Mouse (Mus musculus): ENCODE results near the gene Mcu. TPM values are rescaled to one million over a fixed set of nuclear protein-coding genes. Genes with fewer than 3 reads are reported as not detected.
A peak's percentile ranks its signal among the peaks of the same experiment; 100 is the strongest.

Gene Mcu
- polyA plus RNA-seq, 1 experiment from 2014 or later, result 65.2 TPM

DNA sequence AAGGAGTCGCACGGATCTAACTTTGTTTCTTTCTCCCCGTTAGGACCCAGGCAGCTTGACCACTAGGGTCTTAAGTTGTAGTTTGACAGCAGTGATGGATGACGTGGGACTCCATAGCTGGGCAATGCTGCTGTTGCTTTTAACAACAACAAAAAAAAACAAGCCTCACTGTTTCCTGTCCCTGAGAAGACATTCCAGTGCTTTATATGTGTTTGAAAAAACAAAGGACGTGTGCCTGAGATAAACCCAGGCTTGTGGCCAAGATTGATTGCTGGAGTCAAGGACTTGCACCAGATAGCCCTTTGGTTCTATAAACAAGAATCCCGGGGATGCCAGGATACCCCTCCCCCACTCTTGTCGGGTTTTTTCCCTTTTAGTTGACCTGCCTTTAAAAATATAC lies 173.3 kb downstream of the Mcu start:
- no peak overlapping the region for H3K4me3 ChIP-seq (ENCODE audit: low read depth, low read length)
- no peaks in the 10 kb centered on the region for H3K9me3 ChIP-seq (ENCODE audit: control insufficient read depth)
- no peak overlapping the region for H3K4me2 ChIP-seq (replicated peaks; ENCODE audit: low read depth)
- peaks cover 3% of the 10 kb centered on the region; the same call in 1 of the 2 replicates for H3K36me3 ChIP-seq (ENCODE audit: control insufficient read depth, insufficient read depth)
- no peak for ATAC-seq
- no peak overlapping the region for H3K27ac ChIP-seq (ENCODE audit: low read depth, low read length)
- H3K9ac ChIP-seq (ENCODE audit: low read depth, low read length), result no peak overlapping the region
- no peaks in the 10 kb centered on the region for H3K4me1 ChIP-seq (replicated peaks; ENCODE audit: control insufficient read depth, insufficient read depth, low read length)
- no peak for TF ChIP-seq CTCF (IDR thresholded peaks at IDR 0.05; ENCODE audit: low read depth)
- 15% methylated on average over 7 of the region's 7 CpGs for WGBS
- no peaks in the 10 kb centered on the region for H3K27me3 ChIP-seq (replicated peaks; ENCODE audit: control insufficient read depth, insufficient read depth, low read length)

DNA sequence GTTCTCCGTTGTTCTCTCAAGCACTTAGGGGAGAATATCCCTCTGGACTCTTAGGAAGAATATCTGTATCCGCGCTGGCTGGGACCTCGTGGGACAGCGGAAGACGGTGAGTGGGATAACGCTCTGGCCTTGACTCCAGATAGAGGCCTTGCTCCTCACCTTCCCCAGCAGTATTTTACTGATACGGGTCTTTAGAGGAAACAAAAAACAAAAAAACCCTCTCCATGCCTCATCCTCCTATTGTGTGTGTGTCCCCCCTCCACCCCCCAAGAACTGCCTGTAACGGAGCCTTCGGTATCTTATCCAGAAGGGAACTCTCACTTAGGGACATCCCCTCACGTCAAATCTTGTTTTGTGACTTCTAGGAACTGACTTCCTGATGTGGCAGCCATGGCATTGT lies 174.8 kb downstream of the Mcu start, which contains the start of gene Oit3:
TSS of gene Oit3 (minus strand) at position 44 of the 400 bp plus-strand sequence.
- Histone ChIP-seq H3K4me2 (replicated peaks; ENCODE audit: low read depth) (no peak within 1 kb of the TSS), H3K4me1 (replicated peaks; ENCODE audit: control insufficient read depth, insufficient read depth, low read length) (no peaks in the 10 kb centered on the region), H3K27ac (ENCODE audit: low read depth, low read length) (no peak within 1 kb of the TSS), H3K27me3 (replicated peaks; ENCODE audit: control insufficient read depth, insufficient read depth, low read length) (no peaks in the 10 kb centered on the region), H3K9me3 (ENCODE audit: control insufficient read depth) (no peaks in the 10 kb centered on the region), H3K4me3 (ENCODE audit: low read depth, low read length) (no peak within 1 kb of the TSS), H3K9ac (ENCODE audit: low read depth, low read length) (no peak within 1 kb of the TSS), H3K36me3 (ENCODE audit: control insufficient read depth, insufficient read depth) (no peaks in the 10 kb centered on the region)
- no peak for TF ChIP-seq CTCF (IDR thresholded peaks at IDR 0.05; ENCODE audit: low read depth)
- WGBS, result 77% methylated on average over 11 of the region's 11 CpGs
- ATAC-seq, result no peak

DNA sequence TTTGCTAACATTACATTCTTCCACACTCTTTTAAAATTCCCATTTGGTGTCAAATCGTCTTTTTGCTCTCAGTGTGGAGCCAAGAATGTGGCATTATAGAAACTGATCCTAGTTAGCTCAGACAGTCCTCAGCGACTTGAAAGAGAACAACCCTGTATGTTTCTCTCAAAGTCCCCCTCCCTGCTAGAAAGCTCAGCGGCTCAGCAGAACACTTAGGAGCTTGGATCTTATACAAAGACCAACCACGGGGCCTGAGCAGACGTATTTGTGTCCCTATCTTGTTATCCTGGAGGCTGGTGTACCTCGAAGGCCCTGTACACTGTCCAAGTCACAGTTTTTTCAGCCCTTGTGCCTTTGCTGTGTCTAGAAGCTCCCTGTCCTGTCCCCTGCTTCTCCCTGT lies 176.3 kb downstream of the Mcu start:
- Histone ChIP-seq H3K27me3 (replicated peaks; ENCODE audit: control insufficient read depth, insufficient read depth, low read length) (no peaks in the 10 kb centered on the region), H3K27ac (ENCODE audit: low read depth, low read length) (no peak overlapping the region), H3K9ac (ENCODE audit: low read depth, low read length) (no peak overlapping the region), H3K9me3 (ENCODE audit: control insufficient read depth) (no peaks in the 10 kb centered on the region), H3K4me3 (ENCODE audit: low read depth, low read length) (no peak overlapping the region), H3K36me3 (ENCODE audit: control insufficient read depth, insufficient read depth) (no peaks in the 10 kb centered on the region), H3K4me1 (replicated peaks; ENCODE audit: control insufficient read depth, insufficient read depth, low read length) (no peaks in the 10 kb centered on the region), H3K4me2 (replicated peaks; ENCODE audit: low read depth) (no peak overlapping the region)
- WGBS, result 62% methylated on average over 6 of the region's 6 CpGs
- no peak for TF ChIP-seq CTCF (IDR thresholded peaks at IDR 0.05; ENCODE audit: low read depth)
- no peak for ATAC-seq

DNA sequence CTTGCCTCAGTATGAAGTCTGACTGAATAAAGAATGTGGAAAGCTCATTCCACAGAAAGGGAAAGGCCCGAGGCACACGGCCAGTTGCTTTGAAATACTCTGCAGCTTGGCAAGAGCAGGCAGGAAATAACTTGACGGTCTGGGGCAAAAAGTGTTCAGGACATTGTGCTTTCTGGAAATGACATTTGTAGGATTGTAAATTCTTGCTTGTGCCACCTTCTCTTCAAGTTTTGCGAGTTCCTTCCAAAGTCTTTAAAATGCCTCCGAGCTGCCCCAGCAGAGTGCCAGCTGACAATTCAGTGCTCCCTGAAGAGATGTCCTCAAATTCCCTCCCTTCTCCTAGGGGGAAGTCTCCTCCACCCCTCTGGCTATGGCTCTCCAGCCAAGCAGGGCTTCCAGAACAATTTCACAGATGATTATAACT lies 177.0 kb downstream of the Mcu start:
- Histone ChIP-seq H3K9ac (ENCODE audit: low read depth, low read length) (no peak overlapping the region), H3K9me3 (ENCODE audit: control insufficient read depth) (no peaks in the 10 kb centered on the region), H3K4me3 (ENCODE audit: low read depth, low read length) (no peak overlapping the region), H3K36me3 (ENCODE audit: control insufficient read depth, insufficient read depth) (no peaks in the 10 kb centered on the region), H3K27me3 (replicated peaks; ENCODE audit: control insufficient read depth, insufficient read depth, low read length) (no peaks in the 10 kb centered on the region), H3K27ac (ENCODE audit: low read depth, low read length) (no peak overlapping the region), H3K4me1 (replicated peaks; ENCODE audit: control insufficient read depth, insufficient read depth, low read length) (no peaks in the 10 kb centered on the region), H3K4me2 (replicated peaks; ENCODE audit: low read depth) (no peak overlapping the region)
- 60% methylated on average over 5 of the region's 5 CpGs for WGBS
- no peak for ATAC-seq
- no peak for TF ChIP-seq CTCF (IDR thresholded peaks at IDR 0.05; ENCODE audit: low read depth)

DNA sequence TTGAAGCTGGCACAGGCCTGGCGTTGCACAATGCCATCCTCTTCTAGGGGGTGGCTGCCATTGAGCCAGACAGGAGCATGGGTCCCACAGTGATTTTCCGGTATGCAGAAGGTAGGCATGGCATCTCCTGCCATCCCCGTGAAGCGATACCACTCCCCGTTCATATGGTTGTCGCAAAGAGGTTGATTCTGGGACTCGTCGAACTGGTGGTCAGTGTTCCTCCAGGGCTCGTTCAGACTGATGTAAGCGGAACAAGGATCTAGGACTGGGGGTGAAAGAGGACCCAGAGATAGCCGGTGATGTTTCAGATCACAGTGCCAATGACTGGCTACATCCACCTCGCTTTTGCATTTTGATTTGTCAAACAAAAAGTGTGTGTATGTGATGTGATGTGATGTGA lies 177.8 kb downstream of the Mcu start:
- 94% methylated on average over 12 of the region's 12 CpGs for WGBS
- ATAC-seq, result no peak

DNA sequence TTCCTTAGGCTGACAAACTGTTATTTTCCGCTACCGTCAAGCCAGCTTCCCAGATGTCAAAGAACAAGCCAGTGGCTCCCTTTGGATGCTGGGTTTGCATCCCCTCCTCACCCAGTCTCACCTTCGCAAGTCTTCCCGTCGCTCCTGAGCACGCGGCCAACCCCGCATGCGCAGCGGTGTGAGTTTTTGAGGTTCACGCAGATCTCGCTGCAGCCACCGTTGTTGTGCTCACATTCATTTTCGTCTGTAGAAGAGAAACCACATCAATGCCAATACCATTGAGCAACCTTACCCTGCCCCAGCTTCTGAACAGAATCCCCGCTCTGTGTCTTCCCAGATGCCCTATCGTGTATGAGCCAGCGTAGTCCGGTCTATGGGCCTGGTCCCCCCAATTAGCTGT lies 180.7 kb downstream of the Mcu start:
- 94% methylated on average over 18 of the region's 18 CpGs for WGBS
- Histone ChIP-seq H3K9ac (ENCODE audit: low read depth, low read length) (no peak overlapping the region), H3K4me2 (replicated peaks; ENCODE audit: low read depth) (no peak overlapping the region), H3K27me3 (replicated peaks; ENCODE audit: control insufficient read depth, insufficient read depth, low read length) (no peaks in the 10 kb centered on the region), H3K27ac (ENCODE audit: low read depth, low read length) (no peak overlapping the region), H3K9me3 (ENCODE audit: control insufficient read depth) (no peaks in the 10 kb centered on the region), H3K4me1 (replicated peaks; ENCODE audit: control insufficient read depth, insufficient read depth, low read length) (no peaks in the 10 kb centered on the region), H3K4me3 (ENCODE audit: low read depth, low read length) (no peak overlapping the region), H3K36me3 (ENCODE audit: control insufficient read depth, insufficient read depth) (no peaks in the 10 kb centered on the region)
- TF ChIP-seq CTCF (IDR thresholded peaks at IDR 0.05; ENCODE audit: low read depth), result no peak
- no peak for ATAC-seq

More for the DNA sequence above, 177.8 kb downstream of the Mcu start:
- no peaks in the 10 kb centered on the region for H3K9me3 ChIP-seq (ENCODE audit: control insufficient read depth)
- H3K4me2 ChIP-seq (replicated peaks; ENCODE audit: low read depth), result no peak overlapping the region
- TF ChIP-seq CTCF (IDR thresholded peaks at IDR 0.05; ENCODE audit: low read depth), result no peak
- H3K4me1 ChIP-seq (replicated peaks; ENCODE audit: control insufficient read depth, insufficient read depth, low read length), result no peaks in the 10 kb centered on the region
- no peak overlapping the region for H3K9ac ChIP-seq (ENCODE audit: low read depth, low read length)
- H3K4me3 ChIP-seq (ENCODE audit: low read depth, low read length), result no peak overlapping the region
- no peak overlapping the region for H3K27ac ChIP-seq (ENCODE audit: low read depth, low read length)
- no peaks in the 10 kb centered on the region for H3K36me3 ChIP-seq (ENCODE audit: control insufficient read depth, insufficient read depth)
- H3K27me3 ChIP-seq (replicated peaks; ENCODE audit: control insufficient read depth, insufficient read depth, low read length), result no peaks in the 10 kb centered on the region

DNA sequence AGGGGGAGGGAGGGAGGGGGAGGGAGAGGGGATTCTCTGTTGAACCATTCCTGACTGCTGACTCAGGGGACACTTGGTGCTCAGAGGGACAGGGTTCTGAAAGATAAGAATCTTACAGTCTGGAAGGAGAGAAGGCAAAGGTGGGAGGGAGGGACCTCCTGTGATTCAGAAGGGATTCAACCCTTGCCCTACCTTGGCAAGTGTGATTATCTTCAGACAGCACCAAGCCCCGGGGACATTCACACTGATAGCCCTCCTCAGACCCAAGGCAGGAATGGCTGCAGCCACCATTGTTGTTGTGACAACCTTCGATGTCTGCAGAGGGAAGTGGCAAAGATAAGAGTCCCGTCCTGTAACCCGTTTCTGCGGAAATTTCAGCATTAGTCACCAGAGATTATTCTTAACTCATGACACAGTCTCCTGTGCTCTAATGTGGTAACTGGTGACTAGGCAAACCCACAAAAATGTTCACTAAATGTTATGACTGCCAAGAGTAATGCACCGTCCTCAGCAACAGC lies 185.7 kb downstream of the Mcu start:
- WGBS, result 32% methylated on average over 6 of the region's 6 CpGs
- Histone ChIP-seq H3K4me3 (ENCODE audit: low read depth, low read length) (no peak overlapping the region), H3K4me2 (replicated peaks; ENCODE audit: low read depth) (peak overlapping the region; percentile 41), H3K9me3 (ENCODE audit: control insufficient read depth) (no peaks in the 10 kb centered on the region), H3K36me3 (ENCODE audit: control insufficient read depth, insufficient read depth) (no peaks in the 10 kb centered on the region), H3K27me3 (replicated peaks; ENCODE audit: control insufficient read depth, insufficient read depth, low read length) (no peaks in the 10 kb centered on the region), H3K27ac (ENCODE audit: low read depth, low read length) (no peak overlapping the region), H3K4me1 (replicated peaks; ENCODE audit: control insufficient read depth, insufficient read depth, low read length) (no peaks in the 10 kb centered on the region), H3K9ac (ENCODE audit: low read depth, low read length) (no peak overlapping the region)
- no peak for TF ChIP-seq CTCF (IDR thresholded peaks at IDR 0.05; ENCODE audit: low read depth)
- ATAC-seq, result peak; percentile 89

All from intestine, postnatal 0 days (tissue).